Mouse (Mus musculus): ENCODE results near the gene Pdik1l.

DNA sequence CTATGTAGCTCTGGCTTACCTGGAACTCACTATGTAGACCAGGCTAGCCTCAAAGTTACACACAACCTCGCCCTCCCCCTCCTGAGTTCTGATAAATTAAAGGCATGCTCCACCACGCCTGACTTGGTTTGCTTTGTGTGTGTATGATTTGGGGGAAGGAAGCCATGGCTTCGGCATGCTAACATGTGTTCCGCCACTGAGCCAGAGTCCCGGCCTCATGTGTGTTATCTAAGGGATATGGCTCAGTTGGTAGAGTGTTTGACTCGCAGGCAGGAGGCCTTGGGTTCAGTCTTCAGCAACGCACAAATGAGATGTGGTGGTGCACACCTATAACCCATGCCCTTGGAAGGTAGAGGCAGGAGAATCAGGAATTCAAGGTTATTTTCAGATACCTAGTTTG lies 15.7 kb downstream of the Pdik1l start:
- no peak for TF ChIP-seq CTCF (IDR thresholded peaks at IDR 0.05; ENCODE audit: insufficient read depth, low read depth, low read length)
- TF ChIP-seq POLR2A (IDR thresholded peaks at IDR 0.05; ENCODE audit: insufficient read depth, low read depth, low read length) = no peak
